Mouse (Mus musculus): ENCODE results near the gene Cwc25. TPM values are rescaled to one million over a fixed set of nuclear protein-coding genes. Genes with fewer than 3 reads are reported as not detected.
"Not testable (repeated sequence)": the region's sequence is repeated elsewhere in the genome, so short reads cannot be mapped to it uniquely, and the experiment has no call there.

The Cwc25 gene
- total RNA-seq, 1 experiment from 2014 or later, result 17.6 TPM

GRCm38 (mm10) chr11:97728311-97728710 lies 38.0 kb downstream of the Cwc25 start:
- DNase-seq, result peak; percentile 31

GRCm38 (mm10) chr11:97723709-97724108 lies 42.6 kb downstream of the Cwc25 start:
- DNase-seq, result no peak

GRCm38 (mm10) chr11:97721338-97721737 lies 45.0 kb downstream of the Cwc25 start:
- DNase-seq, result no peak

- no peak for DNase-seq
Measured at GRCm38 (mm10) chr11:97719041-97719440, 47.3 kb downstream of the Cwc25 start.

- DNase-seq, result no peak
Measured at GRCm38 (mm10) chr11:97718281-97718860, 48.0 kb downstream of the Cwc25 start.

GRCm38 (mm10) chr11:97717369-97718280 lies 48.7 kb downstream of the Cwc25 start:
- DNase-seq, result no peak

GRCm38 (mm10) chr11:97716021-97716420 lies 50.3 kb downstream of the Cwc25 start:
- DNase-seq, result no peak

GRCm38 (mm10) chr11:97714784-97715760 lies 51.3 kb downstream of the Cwc25 start:
- peak; percentile 71 for DNase-seq

GRCm38 (mm10) chr11:97714356-97714755 lies 52.0 kb downstream of the Cwc25 start:
- no peak for DNase-seq

GRCm38 (mm10) chr11:97713896-97714295 lies 52.5 kb downstream of the Cwc25 start:
- peak; percentile 81 for DNase-seq

- no peak for DNase-seq
Measured at GRCm38 (mm10) chr11:97712286-97712685, 54.1 kb downstream of the Cwc25 start.

- DNase-seq, result no peak
Measured at GRCm38 (mm10) chr11:97711200-97711900, 55.0 kb downstream of the Cwc25 start.

- DNase-seq, result not testable (repeated sequence)
Measured at GRCm38 (mm10) chr11:97710067-97710466, 56.3 kb downstream of the Cwc25 start.

GRCm38 (mm10) chr11:97703039-97703826 lies 63.1 kb downstream of the Cwc25 start, which contains the start of gene Psmb3:
Psmb3 (plus strand) TSS chr11:97703399.
- DNase-seq, result peak; percentile 99

- peak; percentile 93 for DNase-seq
Measured at GRCm38 (mm10) chr11:97702393-97702745, 64.0 kb downstream of the Cwc25 start.

GRCm38 (mm10) chr11:97701581-97702392 lies 64.6 kb downstream of the Cwc25 start:
- no peak for DNase-seq

- DNase-seq, result peak; percentile 61
Measured at GRCm38 (mm10) chr11:97700746-97701580, 65.4 kb downstream of the Cwc25 start.

- DNase-seq, result peak; percentile 90
Measured at GRCm38 (mm10) chr11:97700003-97700745, 66.2 kb downstream of the Cwc25 start, which contains the start of gene Pcgf2. Pcgf2 (minus strand) TSS chr11:97700497.
